Mouse (Mus musculus) heart, embryonic 15.5 days (tissue): Measurements from ENCODE around the gene Rpgrip1l. TPM values are rescaled to one million over a fixed set of nuclear protein-coding genes. Genes with fewer than 3 reads are reported as not detected.
A peak's percentile ranks its signal among the peaks of the same experiment; 100 is the strongest.

Experiments used
- ATAC-seq: fragments of 200-750 bp; cut with Nextera tagmentation; replicated peaks from 2 replicates; pipeline ENCODE4 v1.8.0; 2017; ENCODE audit warnings: low read depth, moderate TSS enrichment; ENCODE audit not compliant: insufficient number of reproducible peaks, insufficient read depth, low FRiP score
- H3K27ac ChIP-seq: fragments of 300-500 bp; sonication (generic); 2 replicates; pipeline ENCODE4 v1.5.1; 2015; ENCODE audit warnings: mild to moderate bottlenecking, inconsistent platforms
- H3K27me3 ChIP-seq: fragments of 300-500 bp; sonication (generic); 2 replicates; pipeline ENCODE4 v1.6.1; 2015; ENCODE audit warnings: inconsistent platforms
- H3K36me3 ChIP-seq: fragments of 300-500 bp; sonication (generic); 2 replicates; pipeline ENCODE4 v1.6.1; 2015; ENCODE audit warnings: mild to moderate bottlenecking, inconsistent platforms
- H3K4me1 ChIP-seq: fragments of 300-500 bp; sonication (generic); replicated peaks from 2 replicates; pipeline ENCODE4 v1.6.1; 2015; ENCODE audit warnings: inconsistent platforms
- H3K4me2 ChIP-seq: fragments of 300-500 bp; sonication (generic); 2 replicates; pipeline ENCODE4 v1.6.1; 2015; ENCODE audit warnings: inconsistent platforms, mild to moderate bottlenecking, moderate library complexity
- H3K4me3 ChIP-seq: fragments of 300-500 bp; sonication (generic); 2 replicates; pipeline ENCODE4 v1.5.1; 2015; ENCODE audit warnings: mild to moderate bottlenecking, inconsistent platforms
- H3K9ac ChIP-seq: fragments of 300-500 bp; sonication (generic); 2 replicates; pipeline ENCODE4 v1.6.1; 2015; ENCODE audit warnings: mild to moderate bottlenecking, inconsistent platforms
- H3K9me3 ChIP-seq: fragments of 300-500 bp; sonication (generic); replicated peaks from 2 replicates; pipeline ENCODE4 v1.6.1; 2016; ENCODE audit warnings: inconsistent platforms
- WGBS: fragments of 180-500 bp; shearing (Covaris S2); methylation state at CpG from one replicate; pipeline ENCODE4 v1.1.7; 2015; ENCODE audit warnings: mixed read lengths; 5-methylcytosine and 5-hydroxymethylcytosine counted together
- polyA plus RNA-seq: library from polyadenylated mRNA; unstranded; fragments of >200 nt; fragmentation: Nextera tagmentation; extraction: Ambion mirVana; gene quantifications from 2 replicates; pipeline ENCODE4 v1.2.1, GENCODE M21; 2015

The Rpgrip1l gene
- polyA plus RNA-seq, 1 experiment from 2014 or later = 6.8 TPM

- Histone ChIP-seq H3K4me2 (no peak overlapping the region), H3K27me3 (0 out of 2 replicates have a peak, but pooled peaks cover 9% of the 10 kb centered on the region), H3K4me1 (peaks cover 5% of the 10 kb centered on the region; the same call in 1 of the 2 replicates), H3K27ac (no peak overlapping the region), H3K36me3 (no peaks in the 10 kb centered on the region), H3K4me3 (no peak overlapping the region), H3K9me3 (no peaks in the 10 kb centered on the region), H3K9ac (no peak overlapping the region)
- WGBS = 77% methylated on average over 5 of the region's 5 CpGs
- ATAC-seq = no peak
These were observed 115.8 kb downstream of the Rpgrip1l start for GRCm38 (mm10) chr8:91197233-91197632.

- peaks cover 9% of the 10 kb centered on the region; the same call in 1 of the 2 replicates for H3K27me3 ChIP-seq
- H3K27ac ChIP-seq = no peak overlapping the region
- no peak for ATAC-seq
- H3K4me3 ChIP-seq = no peak overlapping the region
- H3K36me3 ChIP-seq = no peaks in the 10 kb centered on the region
- peaks cover 5% of the 10 kb centered on the region; the same call in 1 of the 2 replicates for H3K4me1 ChIP-seq
- H3K9me3 ChIP-seq = no peaks in the 10 kb centered on the region
- no peak overlapping the region for H3K4me2 ChIP-seq
- WGBS = 82% methylated on average over 12 of the region's 12 CpGs
- no peak overlapping the region for H3K9ac ChIP-seq
These were observed 116.4 kb downstream of the Rpgrip1l start for GRCm38 (mm10) chr8:91196661-91197060.

- WGBS = 71% methylated on average over 2 of the region's 2 CpGs
- H3K4me3 ChIP-seq = no peak overlapping the region
These were observed 119.0 kb downstream of the Rpgrip1l start for GRCm38 (mm10) chr8:91194081-91194480.

GRCm38 (mm10) chr8:91192941-91193340 is 120.1 kb downstream of the Rpgrip1l start:
- Histone ChIP-seq H3K27ac (no peak overlapping the region), H3K27me3 (peaks cover 22% of the 10 kb centered on the region; the same call in 1 of the 2 replicates), H3K36me3 (no peaks in the 10 kb centered on the region), H3K4me1 (peaks cover 8% of the 10 kb centered on the region; the same call in 1 of the 2 replicates), H3K4me3 (no peak overlapping the region), H3K4me2 (no peak overlapping the region), H3K9ac (no peak overlapping the region), H3K9me3 (no peaks in the 10 kb centered on the region)
- ATAC-seq = no peak
- WGBS = 70% methylated on average over 5 of the region's 5 CpGs

More at GRCm38 (mm10) chr8:91194081-91194480, 119.0 kb downstream of the Rpgrip1l start:
- Histone ChIP-seq H3K9me3 (no peaks in the 10 kb centered on the region), H3K27me3 (peaks cover 21% of the 10 kb centered on the region; the same call in 1 of the 2 replicates), H3K4me2 (no peak overlapping the region), H3K36me3 (no peaks in the 10 kb centered on the region), H3K9ac (no peak overlapping the region), H3K27ac (no peak overlapping the region), H3K4me1 (peaks cover 10% of the 10 kb centered on the region; the same call in 1 of the 2 replicates)
- no peak for ATAC-seq

- no peak for ATAC-seq
- H3K27ac ChIP-seq = no peak overlapping the region
- WGBS = 6% methylated on average over 17 of the region's 17 CpGs
- H3K9ac ChIP-seq = no peak overlapping the region
- no peaks in the 10 kb centered on the region for H3K9me3 ChIP-seq
- H3K4me3 ChIP-seq = 0 out of 2 replicates have a peak overlapping the region, but pooled peaks have one; percentile 8
- H3K27me3 ChIP-seq = peaks cover 22% of the 10 kb centered on the region; the same call in 1 of the 2 replicates
- H3K36me3 ChIP-seq = no peaks in the 10 kb centered on the region
- H3K4me1 ChIP-seq = 0 out of 2 replicates have a peak, but pooled peaks cover 5% of the 10 kb centered on the region
- peak overlapping the region; percentile 48 for H3K4me2 ChIP-seq
These were observed 122.2 kb downstream of the Rpgrip1l start for GRCm38 (mm10) chr8:91190816-91191340.

GRCm38 (mm10) chr8:91188152-91188551 is 124.9 kb downstream of the Rpgrip1l start:
- H3K4me3 ChIP-seq = no peak overlapping the region
- H3K27ac ChIP-seq = no peak overlapping the region
- H3K4me2 ChIP-seq = no peak overlapping the region
- no peak overlapping the region for H3K9ac ChIP-seq
- no peaks in the 10 kb centered on the region for H3K36me3 ChIP-seq
- H3K9me3 ChIP-seq = no peaks in the 10 kb centered on the region; the same call in 1 of the 2 replicates
- ATAC-seq = no peak
- peaks cover 13% of the 10 kb centered on the region; the same call in 1 of the 2 replicates for H3K27me3 ChIP-seq
- H3K4me1 ChIP-seq = 0 out of 2 replicates have a peak, but pooled peaks cover 5% of the 10 kb centered on the region
- WGBS = 61% methylated on average over 9 of the region's 11 CpGs

GRCm38 (mm10) chr8:91186372-91186771 is 126.7 kb downstream of the Rpgrip1l start:
- 0 out of 2 replicates have a peak, but pooled peaks cover 5% of the 10 kb centered on the region for H3K4me1 ChIP-seq
- no peak overlapping the region for H3K4me2 ChIP-seq
- H3K27me3 ChIP-seq = peaks cover 13% of the 10 kb centered on the region; the same call in 1 of the 2 replicates
- H3K9ac ChIP-seq = no peak overlapping the region
- H3K9me3 ChIP-seq = no peaks in the 10 kb centered on the region; the same call in 1 of the 2 replicates
- no peak for ATAC-seq
- WGBS = 67% methylated on average over 12 of the region's 12 CpGs
- no peak overlapping the region for H3K4me3 ChIP-seq
- H3K36me3 ChIP-seq = no peaks in the 10 kb centered on the region
- H3K27ac ChIP-seq = no peak overlapping the region

- Histone ChIP-seq H3K4me1 (no peaks in the 10 kb centered on the region), H3K4me2 (no peak overlapping the region), H3K4me3 (no peak overlapping the region), H3K9ac (no peak overlapping the region), H3K36me3 (no peaks in the 10 kb centered on the region), H3K27me3 (no peaks in the 10 kb centered on the region), H3K27ac (no peak overlapping the region), H3K9me3 (no peaks in the 10 kb centered on the region)
- ATAC-seq = no peak
- no CpG with 5 or more reads among the region's 1 CpGs for WGBS
These were observed 135.4 kb downstream of the Rpgrip1l start for GRCm38 (mm10) chr8:91177708-91178107.

- H3K4me1 ChIP-seq = no peaks in the 10 kb centered on the region
- H3K36me3 ChIP-seq = no peaks in the 10 kb centered on the region
- H3K9ac ChIP-seq = no peak overlapping the region
- no peak for ATAC-seq
- no peak overlapping the region for H3K4me3 ChIP-seq
- no peak overlapping the region for H3K4me2 ChIP-seq
- 74% methylated on average over 14 of the region's 14 CpGs for WGBS
- no peaks in the 10 kb centered on the region for H3K9me3 ChIP-seq
- H3K27me3 ChIP-seq = no peaks in the 10 kb centered on the region
- H3K27ac ChIP-seq = no peak overlapping the region
These were observed 136.9 kb downstream of the Rpgrip1l start for GRCm38 (mm10) chr8:91176176-91176575.

- Histone ChIP-seq H3K4me3 (no peak overlapping the region), H3K4me2 (no peak overlapping the region), H3K27me3 (no peaks in the 10 kb centered on the region), H3K27ac (no peak overlapping the region), H3K9ac (no peak overlapping the region), H3K4me1 (no peaks in the 10 kb centered on the region), H3K36me3 (no peaks in the 10 kb centered on the region), H3K9me3 (no peaks in the 10 kb centered on the region)
- no peak for ATAC-seq
- 69% methylated on average over 13 of the region's 13 CpGs for WGBS
These were observed 141.5 kb downstream of the Rpgrip1l start for GRCm38 (mm10) chr8:91171605-91172004.

- no peak for ATAC-seq
- Histone ChIP-seq H3K4me1 (no peaks in the 10 kb centered on the region), H3K27me3 (no peaks in the 10 kb centered on the region), H3K9ac (no peak overlapping the region), H3K27ac (no peak overlapping the region), H3K36me3 (no peaks in the 10 kb centered on the region), H3K9me3 (no peaks in the 10 kb centered on the region), H3K4me2 (no peak overlapping the region), H3K4me3 (no peak overlapping the region)
- WGBS = 72% methylated on average over 14 of the region's 14 CpGs
These were observed 142.1 kb downstream of the Rpgrip1l start for GRCm38 (mm10) chr8:91170914-91171313.

GRCm38 (mm10) chr8:91170152-91170551 is 142.9 kb downstream of the Rpgrip1l start:
- Histone ChIP-seq H3K4me1 (no peaks in the 10 kb centered on the region), H3K4me3 (no peak overlapping the region), H3K9ac (no peak overlapping the region), H3K27me3 (no peaks in the 10 kb centered on the region), H3K27ac (no peak overlapping the region), H3K4me2 (no peak overlapping the region), H3K36me3 (no peaks in the 10 kb centered on the region), H3K9me3 (no peaks in the 10 kb centered on the region)
- no peak for ATAC-seq
- 84% methylated on average over 6 of the region's 6 CpGs for WGBS
